ENCODE assay signal across 10 mouse cellular contexts in genomic region chr11:17768345-17768759, GRCm38 (mm10).
A peak's percentile ranks its signal among the peaks of the same experiment; 100 is the strongest.
DNase-seq lines count a peak whose midpoint lies in the region; ATAC-seq lines count a peak whose summit lies in the region.
"Had no signal": no experiment of that assay in that cellular context is flagged by ENCODE, and none has a peak within 500 bp of the region (broad histone marks: within the 10 kb centered on the region; RNA-seq: fewer than 3 reads in every experiment).

No protein-coding gene starts in this region.

- no peak overlapping the region for H3K4me3 ChIP-seq in heart, embryonic 10.5 days
- H3K4me3 ChIP-seq: left cerebral cortex, adult 2 months had no signal

- H3K4me1 ChIP-seq in heart, embryonic 10.5 days = 0 out of 2 replicates have a peak, but pooled peaks cover 5% of the 10 kb centered on the region

- H3K36me3 ChIP-seq in heart, embryonic 10.5 days = no peaks in the 10 kb centered on the region

- no peaks in the 10 kb centered on the region for H3K27me3 ChIP-seq in heart, embryonic 10.5 days (ENCODE audit: insufficient read depth, poor library complexity, severe bottlenecking)

- 0 out of 2 replicates have a peak, but pooled peaks have one; percentile 15 for ATAC-seq in common myeloid progenitor, adult 5-6 weeks (replicated peaks; ENCODE audit: low read depth, poor library complexity, severe bottlenecking)
- no peak for ATAC-seq in erythroblast, adult 5-6 weeks (replicated peaks; ENCODE audit: low FRiP score, poor library complexity, severe bottlenecking)
- ATAC-seq: forebrain, embryonic 16.5 days had no signal

- H3K27ac ChIP-seq in heart, embryonic 10.5 days = no peak overlapping the region
- H3K27ac ChIP-seq: left cerebral cortex, adult 2 months had no signal

- DNase-seq in heart, adult 11 months = peak; percentile 92
- no peak for DNase-seq in heart, embryonic 10.5 days (ENCODE audit: low spot score)
- DNase-seq in adrenal gland, adult 18-20 months (ENCODE audit: low spot score in 2 of 2) = peak; percentile 27 to 39
- DNase-seq in kidney, postnatal 14 days = peak; percentile 44
- DNase-seq in right cerebral cortex, postnatal 4 days = no peak
- DNase-seq in spleen, postnatal 14 days (ENCODE audit: low spot score in 2 of 2) = no peak

- no peaks in the 10 kb centered on the region for H3K9me3 ChIP-seq in heart, embryonic 10.5 days

Comparison
In these comparisons a context has a peak if more than half of its experiments do, and no peak if none do; other contexts are left out.
1. DNase-seq: peak in heart, adult 11 months (single experiment), adrenal gland, adult 18-20 months (2 of 2) and kidney, postnatal 14 days (single experiment); none in heart, embryonic 10.5 days (single experiment), right cerebral cortex, postnatal 4 days (single experiment) and spleen, postnatal 14 days (0 of 2).